Mouse (Mus musculus) sigmoid colon, adult 10 weeks (tissue): Measurements from ENCODE around the gene Thbs4. TPM values are rescaled to one million over a fixed set of nuclear protein-coding genes. Genes with fewer than 3 reads are reported as not detected.

Source experiments
- polyA plus RNA-seq: library from polyadenylated mRNA; stranded (reverse); fragments of 350-450 nt; fragmentation: Illumina TruSeq; extraction: RNeasy Lipid Tissue Mini Kit (QIAGEN cat#74804); gene quantifications from one replicate; pipeline ENCODE4 v1.2.3, GENCODE M21; 2014; ENCODE audit warnings: low read depth, low replicate concordance

Thbs4 gene
- polyA plus RNA-seq, result 58.3 TPM

GRCm38 (mm10) chr13:92794462-92795214, at the start of gene Thbs4:
Gene Thbs4, minus strand, starts transcription at chr13:92794818.

Other genes starting within 250 kb of the Thbs4 start
- gene Spz1, start 218.6 kb downstream of the Thbs4 start, polyA plus RNA-seq, result not detected
- 122 TPM for gene Serinc5, start 183.7 kb downstream of the Thbs4 start, polyA plus RNA-seq
- 43.6 TPM for gene Mtx3, start 49.9 kb upstream of the Thbs4 start, polyA plus RNA-seq